Mouse (Mus musculus): ENCODE measurements around the gene Impg1.

DNA sequence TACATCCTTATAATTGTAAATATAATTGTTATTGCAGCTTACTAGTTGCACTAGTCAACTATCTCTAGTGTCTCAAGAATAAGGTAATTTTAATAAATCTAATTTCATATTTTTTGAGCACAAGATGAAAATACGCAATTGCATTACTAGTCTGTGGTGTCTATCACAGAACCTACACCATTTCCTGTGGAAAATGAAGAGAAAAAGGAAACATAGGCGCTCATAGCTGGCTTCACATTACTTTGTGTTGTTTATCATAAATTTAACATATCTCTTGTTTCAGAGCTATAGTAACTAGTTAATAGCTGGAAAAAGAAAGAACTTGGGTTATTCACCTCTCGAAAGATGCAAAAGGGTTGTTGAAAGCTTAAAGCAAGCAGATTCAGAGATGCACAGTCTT is 182.9 kb downstream of the Impg1 start:
- TF ChIP-seq EP300 (IDR thresholded peaks at IDR 0.05; ENCODE audit: low read depth) (no peak), CTCF (IDR thresholded peaks at IDR 0.05; ENCODE audit: low read depth) (no peak)

Measured in liver, embryonic 14.5 days (tissue).